Mouse (Mus musculus) heart, adult 11 months (tissue): ENCODE measurements at regions not wholly inside any gene's neighbourhood (a gene's known extent, or its start where the extent isn't known, plus 50 kb on each side); places are given as distances from the start of the nearest gene placed in this dataset.

ENCODE experiments used
- DNase-seq: peaks from one replicate; pipeline ENCODE4 v3.0.0; 2022

DNA sequence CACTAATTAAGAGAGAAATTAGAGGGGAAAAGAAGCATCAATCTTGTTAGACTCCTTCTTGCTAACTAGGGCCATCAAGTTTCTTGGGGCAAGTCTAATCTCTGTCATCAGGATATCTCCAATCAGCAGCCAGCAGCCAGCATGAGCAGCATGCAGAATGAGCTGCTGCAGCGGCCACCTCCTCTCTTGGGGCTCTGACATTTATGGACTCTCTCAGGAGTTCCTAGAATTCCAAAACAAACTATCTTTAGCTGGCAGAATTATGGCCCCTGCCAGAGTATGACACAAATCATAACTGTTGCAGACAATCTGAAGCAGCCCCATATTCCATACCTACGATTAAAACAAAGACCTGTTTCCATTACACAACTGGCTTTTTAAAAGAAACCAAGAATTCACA, 56.0 kb upstream of the Tfap2a start:
- peak; percentile 70 for DNase-seq

GRCm38 (mm10) chr13:40792947-40793346, 54.8 kb upstream of the Tfap2a start:
- DNase-seq, result no peak

- DNase-seq, result peak; percentile 76
Measured at GRCm38 (mm10) chr13:40788225-40788624, 50.0 kb upstream of the Tfap2a start.
